Mouse (Mus musculus): ENCODE results near the gene Gja10. TPM values are rescaled to one million over a fixed set of nuclear protein-coding genes. Genes with fewer than 3 reads are reported as not detected.

Gene Gja10
- total and polyA plus RNA-seq, 3 experiments: not detected

DNA sequence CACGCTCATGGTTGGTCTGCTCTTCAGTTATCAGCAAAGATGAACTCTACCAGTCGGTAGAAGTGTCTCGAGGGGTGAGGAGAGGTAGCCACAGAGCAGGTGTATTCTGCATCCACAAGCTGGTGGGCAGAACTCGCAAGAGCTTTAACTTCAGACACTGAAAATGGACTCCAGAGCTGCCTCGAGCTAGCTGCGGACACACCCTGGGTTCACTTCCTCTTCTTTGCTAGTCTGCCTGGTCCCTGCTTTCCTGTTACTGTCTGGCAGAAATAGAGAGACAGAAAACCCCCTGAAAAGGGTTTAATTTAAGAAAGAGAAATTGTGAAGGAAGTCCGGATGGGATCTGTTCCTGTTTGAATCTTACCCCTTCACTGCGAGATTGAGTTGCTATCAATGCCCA is 37.6 kb downstream of the Gja10 start:
- peaks cover 0 to 3% of the 10 kb centered on the region in 2 experiments; a peak in 1 of 4 replicates for H3K4me1 ChIP-seq (ENCODE audit: control insufficient read depth in 1 of 2, insufficient read depth in 2 of 2, low read length in 2 of 2)
- H3K36me3 ChIP-seq (ENCODE audit: control insufficient read depth in 1 of 2, insufficient read depth in 2 of 2, low read length in 2 of 2): no peaks in the 10 kb centered on the region
- TF ChIP-seq SMC3 (IDR thresholded peaks at IDR 0.05; ENCODE audit: low read depth, low read length) (no peak), MEF2A (IDR thresholded peaks at IDR 0.05; ENCODE audit: extremely low read depth, insufficient replicate concordance, low read depth, low read length, poor library complexity, severe bottlenecking) (no peak), MAX (IDR thresholded peaks at IDR 0.05; ENCODE audit: low read length) (no peak), USF2 (IDR thresholded peaks at IDR 0.05; ENCODE audit: borderline replicate concordance in 1 of 2, insufficient read depth in 1 of 2, low read depth in 1 of 2, low read length in 2 of 2) (no peak), GATA1 (IDR thresholded peaks at IDR 0.05; ENCODE audit: low read depth, low read length) (no peak), JUND (IDR thresholded peaks at IDR 0.05; ENCODE audit: low read depth, low read length) (no peak), ELF1 (IDR thresholded peaks at IDR 0.05; ENCODE audit: low read depth, low read length) (no peak), NRF1 (IDR thresholded peaks at IDR 0.05; ENCODE audit: insufficient read depth, low read depth, low read length, poor library complexity, severe bottlenecking) (no peak), MYB (IDR thresholded peaks at IDR 0.05; ENCODE audit: low read depth, low read length) (no peak), HCFC1 (IDR thresholded peaks at IDR 0.05; ENCODE audit: low read depth, low read length) (no peak), SIN3A (IDR thresholded peaks at IDR 0.05; ENCODE audit: low read length) (no peak), CTCF (IDR thresholded peaks at IDR 0.05 in 2 of 3, conservative IDR thresholded peaks at IDR 0.05 in 1 of 3; ENCODE audit: control insufficient read depth in 1 of 3, insufficient read depth in 1 of 3, low read depth in 2 of 3, low read length in 3 of 3, poor library complexity in 1 of 3, severe bottlenecking in 1 of 3) (no peak)
- no peak overlapping the region for H3K27ac ChIP-seq (ENCODE audit: control insufficient read depth, low read depth, low read length)
- peaks cover 2% of the 10 kb centered on the region in 2 experiments; a peak in 2 of 4 replicates for H3K27me3 ChIP-seq (ENCODE audit: control insufficient read depth in 1 of 2, insufficient read depth in 2 of 2, low read length in 2 of 2)
- no peaks in the 10 kb centered on the region for H3K79me2 ChIP-seq (ENCODE audit: control insufficient read depth, insufficient read depth, low read length, poor library complexity)
- H3K9me3 ChIP-seq (replicated peaks; ENCODE audit: insufficient read depth, low read length): no peaks in the 10 kb centered on the region
- H3K4me3 ChIP-seq (ENCODE audit: control insufficient read depth in 1 of 2, insufficient read depth in 1 of 2, low read depth in 2 of 2, low read length in 2 of 2): peak overlapping the region; percentile 15 to 19; a peak in 2 of 4 replicates
- peak overlapping the region; percentile 39 for H3K9ac ChIP-seq (ENCODE audit: control insufficient read depth, low read depth, low read length, poor library complexity, severe bottlenecking)
- DNase-seq (ENCODE audit: low read depth, low spot score): peak; percentile 61

GRCm38 (mm10) chr4:32564416-32564815 is 38.1 kb downstream of the Gja10 start:
- no peak overlapping the region; the same call in 1 of the 2 replicates for H3K9ac ChIP-seq (ENCODE audit: control insufficient read depth, low read depth, low read length, poor library complexity, severe bottlenecking)
- H3K27me3 ChIP-seq (ENCODE audit: control insufficient read depth in 1 of 2, insufficient read depth in 2 of 2, low read length in 2 of 2): peaks cover 2% of the 10 kb centered on the region in 2 experiments; a peak in 2 of 4 replicates
- no peak for TF ChIP-seq MYC (IDR thresholded peaks at IDR 0.05; ENCODE audit: low read depth, low read length)
- TF ChIP-seq CHD2 (IDR thresholded peaks at IDR 0.05; ENCODE audit: low read length): no peak
- TF ChIP-seq ETS1 (IDR thresholded peaks at IDR 0.05; ENCODE audit: low read depth, low read length): no peak
- TF ChIP-seq POLR2AphosphoS5 (IDR thresholded peaks at IDR 0.05; ENCODE audit: borderline replicate concordance, low read depth, low read length): no peak
- no peaks in the 10 kb centered on the region for H3K79me2 ChIP-seq (ENCODE audit: control insufficient read depth, insufficient read depth, low read length, poor library complexity)
- H3K4me1 ChIP-seq (ENCODE audit: control insufficient read depth in 1 of 2, insufficient read depth in 2 of 2, low read length in 2 of 2): peaks cover 0 to 3% of the 10 kb centered on the region in 2 experiments; a peak in 1 of 4 replicates
- DNase-seq (ENCODE audit: low read depth, low spot score): no peak
- no peak overlapping the region for H3K4me3 ChIP-seq (ENCODE audit: control insufficient read depth in 1 of 2, insufficient read depth in 1 of 2, low read depth in 2 of 2, low read length in 2 of 2)
- no peaks in the 10 kb centered on the region for H3K36me3 ChIP-seq (ENCODE audit: control insufficient read depth in 1 of 2, insufficient read depth in 2 of 2, low read length in 2 of 2)
- H3K27ac ChIP-seq (ENCODE audit: control insufficient read depth, low read depth, low read length): no peak overlapping the region
- H3K9me3 ChIP-seq (replicated peaks; ENCODE audit: insufficient read depth, low read length): no peaks in the 10 kb centered on the region

All from MEL (cell line).